Mouse (Mus musculus) intestine, postnatal 0 days (tissue): ENCODE data around the gene Nmb. TPM values are rescaled to one million over a fixed set of nuclear protein-coding genes. Genes with fewer than 3 reads are reported as not detected.

Source experiments
- ATAC-seq: fragments of 200-750 bp; cut with Nextera tagmentation; 2 replicates; pipeline ENCODE4 v1.8.0; 2017; ENCODE audit warnings: mild to moderate bottlenecking, moderate TSS enrichment, moderate library complexity
- H3K27ac ChIP-seq: fragments of 300-500 bp; sonication (generic); 2 replicates; pipeline ENCODE4 v1.5.1; 2014; ENCODE audit warnings: mild to moderate bottlenecking, low read depth, low read length, moderate library complexity
- H3K27me3 ChIP-seq: fragments of 300-500 bp; sonication (generic); replicated peaks from 2 replicates; pipeline ENCODE4 v1.6.1; 2014; ENCODE audit warnings: low read length, mixed read lengths; ENCODE audit not compliant: control insufficient read depth, insufficient read depth
- H3K36me3 ChIP-seq: fragments of 300-500 bp; sonication (generic); 2 replicates; pipeline ENCODE4 v1.6.1; 2014; ENCODE audit warnings: mild to moderate bottlenecking, moderate library complexity; ENCODE audit not compliant: control insufficient read depth, insufficient read depth
- H3K4me1 ChIP-seq: fragments of 300-500 bp; sonication (generic); replicated peaks from 2 replicates; pipeline ENCODE4 v1.6.1; 2014; ENCODE audit warnings: antibody characterized with exemption, low read length, mixed read lengths; ENCODE audit not compliant: control insufficient read depth, insufficient read depth
- H3K4me2 ChIP-seq: fragments of 300-500 bp; sonication (generic); replicated peaks from 2 replicates; pipeline ENCODE4 v1.6.1; 2014; ENCODE audit warnings: low read depth, mild to moderate bottlenecking, moderate library complexity
- H3K4me3 ChIP-seq: fragments of 300-500 bp; sonication (generic); 2 replicates; pipeline ENCODE4 v1.5.1; 2014; ENCODE audit warnings: low read depth, low read length
- H3K9ac ChIP-seq: fragments of 300-500 bp; sonication (generic); 2 replicates; pipeline ENCODE4 v1.6.1; 2014; ENCODE audit warnings: mild to moderate bottlenecking, low read depth, low read length
- H3K9me3 ChIP-seq: fragments of 300-500 bp; sonication (generic); 2 replicates; pipeline ENCODE4 v1.6.1; 2016; ENCODE audit warnings: mixed run types; ENCODE audit not compliant: control insufficient read depth
- CTCF ChIP-seq: sonication (generic); IDR thresholded peaks from 2 replicates; pipeline ENCODE4 v1.5.1; 2016; ENCODE audit warnings: low read depth, mild to moderate bottlenecking, control low read depth, antibody characterized with exemption, moderate library complexity
- WGBS: fragments of 180-500 bp; shearing (Covaris S2); extraction: QIAGEN DNeasy Blood & Tissue Kit; methylation state at CpG from one replicate; pipeline ENCODE4 v1.1.7; 2014; 5-methylcytosine and 5-hydroxymethylcytosine counted together
- polyA plus RNA-seq: library from polyadenylated mRNA; unstranded; fragments of >200 nt; fragmentation: Nextera tagmentation; extraction: Ambion mirVana; gene quantifications from 2 replicates; pipeline ENCODE4 v1.2.1, GENCODE M21; 2015

Nmb gene
- polyA plus RNA-seq, 1 experiment from 2014 or later, result 2.1 TPM

- TF ChIP-seq CTCF, result no peak
- Histone ChIP-seq H3K4me3 (no peak overlapping the region), H3K36me3 (peaks cover 65% of the 10 kb centered on the region), H3K9me3 (no peaks in the 10 kb centered on the region), H3K4me1 (no peaks in the 10 kb centered on the region), H3K9ac (no peak overlapping the region), H3K27ac (no peak overlapping the region), H3K27me3 (no peaks in the 10 kb centered on the region), H3K4me2 (no peak overlapping the region)
- whole genome bisulfite sequencing, result 89% methylated on average over 15 of the region's 15 CpGs
- ATAC-seq, result no peak
These were observed 11.7 kb downstream of the Nmb start for GRCm38 (mm10) chr7:80893086-80893752.

- WGBS, result 64% methylated on average over 13 of the region's 13 CpGs
- H3K27ac ChIP-seq, result peak overlapping the region; percentile 11; the same call in 1 of the 2 replicates
- H3K36me3 ChIP-seq, result peaks cover 40% of the 10 kb centered on the region
- no peak overlapping the region for H3K9ac ChIP-seq
- H3K4me1 ChIP-seq, result no peaks in the 10 kb centered on the region
- no peaks in the 10 kb centered on the region for H3K9me3 ChIP-seq
- H3K27me3 ChIP-seq, result no peaks in the 10 kb centered on the region
- no peak overlapping the region for H3K4me2 ChIP-seq
- no peak for TF ChIP-seq CTCF
- H3K4me3 ChIP-seq, result no peak overlapping the region
- no peak for ATAC-seq
These were observed 15.0 kb downstream of the Nmb start for GRCm38 (mm10) chr7:80889841-80890241.

GRCm38 (mm10) chr7:80889021-80889511 is 15.8 kb downstream of the Nmb start:
- Histone ChIP-seq H3K36me3 (peaks cover 33% of the 10 kb centered on the region), H3K4me3 (no peak overlapping the region), H3K9me3 (no peaks in the 10 kb centered on the region), H3K27me3 (no peaks in the 10 kb centered on the region), H3K27ac (no peak overlapping the region; the same call in 1 of the 2 replicates), H3K4me1 (no peaks in the 10 kb centered on the region), H3K4me2 (no peak overlapping the region), H3K9ac (no peak overlapping the region)
- peak; percentile 47 for ATAC-seq
- 49% methylated on average over 9 of the region's 9 CpGs for WGBS
- no peak for TF ChIP-seq CTCF

- no peak overlapping the region for H3K4me2 ChIP-seq
- TF ChIP-seq CTCF, result no peak
- no peaks in the 10 kb centered on the region for H3K9me3 ChIP-seq
- H3K36me3 ChIP-seq, result peaks cover 29% of the 10 kb centered on the region
- 76% methylated on average over 7 of the region's 7 CpGs for WGBS
- no peak overlapping the region for H3K27ac ChIP-seq
- H3K27me3 ChIP-seq, result no peaks in the 10 kb centered on the region
- no peak overlapping the region for H3K4me3 ChIP-seq
- no peak for ATAC-seq
- no peak overlapping the region for H3K9ac ChIP-seq
- H3K4me1 ChIP-seq, result no peaks in the 10 kb centered on the region
These were observed 16.3 kb downstream of the Nmb start for GRCm38 (mm10) chr7:80888595-80888994.

- Histone ChIP-seq H3K4me1 (no peaks in the 10 kb centered on the region), H3K27ac (no peak overlapping the region), H3K9me3 (no peaks in the 10 kb centered on the region), H3K27me3 (no peaks in the 10 kb centered on the region), H3K4me3 (no peak overlapping the region), H3K36me3 (no peaks in the 10 kb centered on the region), H3K4me2 (no peak overlapping the region), H3K9ac (no peak overlapping the region)
- peak; percentile 68 for TF ChIP-seq CTCF
- WGBS, result 23% methylated on average over 1 of the region's 1 CpGs
- no peak for ATAC-seq
These were observed 19.2 kb downstream of the Nmb start for GRCm38 (mm10) chr7:80885666-80886065.

- Histone ChIP-seq H3K4me3 (peak overlapping the region; percentile 4; the same call in 1 of the 2 replicates), H3K9me3 (no peaks in the 10 kb centered on the region), H3K9ac (no peak overlapping the region), H3K4me1 (no peaks in the 10 kb centered on the region), H3K27me3 (no peaks in the 10 kb centered on the region), H3K27ac (no peak overlapping the region), H3K4me2 (peak overlapping the region; percentile 56), H3K36me3 (no peaks in the 10 kb centered on the region)
- peak; percentile 79 for ATAC-seq
- WGBS, result 18% methylated on average over 14 of the region's 14 CpGs
- peak; percentile 77 for TF ChIP-seq CTCF
These were observed 21.9 kb downstream of the Nmb start for GRCm38 (mm10) chr7:80882830-80883505.
